Mouse (Mus musculus): Measurements from ENCODE around the gene Itgb7. TPM values are rescaled to one million over a fixed set of nuclear protein-coding genes. Genes with fewer than 3 reads are reported as not detected.
"Not testable (repeated sequence)": the region's sequence is repeated elsewhere in the genome, so short reads cannot be mapped to it uniquely, and the experiment has no call there.

Itgb7 gene
- polyA plus RNA-seq, 1 experiment from 2014 or later: 1.3 TPM

- Histone ChIP-seq H3K9me3 (ENCODE audit: control insufficient read depth, low read length) (no peaks in the 10 kb centered on the region), H3K27me3 (ENCODE audit: control insufficient read depth, insufficient read depth, low read length) (0 out of 2 replicates have a peak, but pooled peaks cover 6% of the 10 kb centered on the region), H3K4me3 (ENCODE audit: low read depth, low read length) (no peak overlapping the region), H3K4me2 (ENCODE audit: low read depth) (no peak overlapping the region), H3K27ac (ENCODE audit: low read depth, low read length) (no peak overlapping the region), H3K36me3 (ENCODE audit: control insufficient read depth, insufficient read depth, low read length) (no peaks in the 10 kb centered on the region), H3K9ac (ENCODE audit: low read length) (no peak overlapping the region), H3K4me1 (ENCODE audit: control insufficient read depth, insufficient read depth, low read length) (peaks cover 14% of the 10 kb centered on the region)
- DNase-seq (ENCODE audit: low spot score): peak; percentile 88
- peak; percentile 76 for ATAC-seq (ENCODE audit: insufficient read depth, low FRiP score, low TSS enrichment)
- 14% methylated on average over 9 of the region's 9 CpGs for WGBS
These were observed 7.5 kb upstream of the Itgb7 start for GRCm38 (mm10) chr15:102239260-102239590.

- Histone ChIP-seq H3K27me3 (ENCODE audit: control insufficient read depth, insufficient read depth, low read length) (0 out of 2 replicates have a peak, but pooled peaks cover under 1% of the 10 kb centered on the region), H3K27ac (ENCODE audit: low read depth, low read length) (no peak overlapping the region), H3K4me2 (ENCODE audit: low read depth) (no peak overlapping the region), H3K9me3 (ENCODE audit: control insufficient read depth, low read length) (no peaks in the 10 kb centered on the region), H3K9ac (ENCODE audit: low read length) (no peak overlapping the region), H3K4me3 (ENCODE audit: low read depth, low read length) (no peak overlapping the region), H3K36me3 (ENCODE audit: control insufficient read depth, insufficient read depth, low read length) (no peaks in the 10 kb centered on the region), H3K4me1 (ENCODE audit: control insufficient read depth, insufficient read depth, low read length) (peaks cover 9% of the 10 kb centered on the region)
- 89% methylated on average over 14 of the region's 14 CpGs for WGBS
- DNase-seq (ENCODE audit: low spot score): no peak
- ATAC-seq (ENCODE audit: insufficient read depth, low FRiP score, low TSS enrichment): no peak
These were observed 7.0 kb upstream of the Itgb7 start for GRCm38 (mm10) chr15:102238543-102239259.

- H3K4me1 ChIP-seq (ENCODE audit: control insufficient read depth, insufficient read depth, low read length): no peaks in the 10 kb centered on the region
- H3K4me2 ChIP-seq (ENCODE audit: low read depth): no peak overlapping the region
- no peak overlapping the region for H3K27ac ChIP-seq (ENCODE audit: low read depth, low read length)
- 42% methylated on average over 21 of the region's 21 CpGs for WGBS
- H3K27me3 ChIP-seq (ENCODE audit: control insufficient read depth, insufficient read depth, low read length): no peaks in the 10 kb centered on the region
- no peak overlapping the region for H3K9ac ChIP-seq (ENCODE audit: low read length)
- no peak for ATAC-seq (ENCODE audit: insufficient read depth, low FRiP score, low TSS enrichment)
- no peaks in the 10 kb centered on the region for H3K9me3 ChIP-seq (ENCODE audit: control insufficient read depth, low read length)
- DNase-seq (ENCODE audit: low spot score): no peak
- H3K4me3 ChIP-seq (ENCODE audit: low read depth, low read length): no peak overlapping the region
- H3K36me3 ChIP-seq (ENCODE audit: control insufficient read depth, insufficient read depth, low read length): no peaks in the 10 kb centered on the region
These were observed 3.8 kb upstream of the Itgb7 start for GRCm38 (mm10) chr15:102235371-102236027.

GRCm38 (mm10) chr15:102233896-102234295, 2.2 kb upstream of the Itgb7 start:
- H3K27me3 ChIP-seq (ENCODE audit: control insufficient read depth, insufficient read depth, low read length): no peaks in the 10 kb centered on the region
- no peaks in the 10 kb centered on the region for H3K4me1 ChIP-seq (ENCODE audit: control insufficient read depth, insufficient read depth, low read length)
- DNase-seq (ENCODE audit: low spot score) (no peak), ATAC-seq (ENCODE audit: insufficient read depth, low FRiP score, low TSS enrichment) (no peak)
- H3K4me3 ChIP-seq (ENCODE audit: low read depth, low read length): no peak overlapping the region
- no peak overlapping the region for H3K9ac ChIP-seq (ENCODE audit: low read length)
- 39% methylated on average over 2 of the region's 2 CpGs for WGBS
- H3K27ac ChIP-seq (ENCODE audit: low read depth, low read length): no peak overlapping the region
- no peak overlapping the region for H3K4me2 ChIP-seq (ENCODE audit: low read depth)
- no peaks in the 10 kb centered on the region for H3K36me3 ChIP-seq (ENCODE audit: control insufficient read depth, insufficient read depth, low read length)
- H3K9me3 ChIP-seq (ENCODE audit: control insufficient read depth, low read length): no peaks in the 10 kb centered on the region

GRCm38 (mm10) chr15:102232764-102233163, 1.0 kb upstream of the Itgb7 start:
- no peaks in the 10 kb centered on the region for H3K9me3 ChIP-seq (ENCODE audit: control insufficient read depth, low read length)
- H3K9ac ChIP-seq (ENCODE audit: low read length): no peak overlapping the region
- H3K4me3 ChIP-seq (ENCODE audit: low read depth, low read length): no peak overlapping the region
- no peak overlapping the region for H3K4me2 ChIP-seq (ENCODE audit: low read depth)
- H3K27ac ChIP-seq (ENCODE audit: low read depth, low read length): no peak overlapping the region
- 82% methylated on average over 7 of the region's 7 CpGs for WGBS
- no peaks in the 10 kb centered on the region for H3K36me3 ChIP-seq (ENCODE audit: control insufficient read depth, insufficient read depth, low read length)
- DNase-seq (ENCODE audit: low spot score) (no peak), ATAC-seq (ENCODE audit: insufficient read depth, low FRiP score, low TSS enrichment) (no peak)
- H3K27me3 ChIP-seq (ENCODE audit: control insufficient read depth, insufficient read depth, low read length): no peaks in the 10 kb centered on the region
- H3K4me1 ChIP-seq (ENCODE audit: control insufficient read depth, insufficient read depth, low read length): no peaks in the 10 kb centered on the region

- Histone ChIP-seq H3K4me1 (ENCODE audit: control insufficient read depth, insufficient read depth, low read length) (no peaks in the 10 kb centered on the region), H3K27me3 (ENCODE audit: control insufficient read depth, insufficient read depth, low read length) (no peaks in the 10 kb centered on the region), H3K9ac (ENCODE audit: low read length) (no peak overlapping the region), H3K9me3 (ENCODE audit: control insufficient read depth, low read length) (no peaks in the 10 kb centered on the region), H3K4me3 (ENCODE audit: low read depth, low read length) (no peak overlapping the region), H3K27ac (ENCODE audit: low read depth, low read length) (no peak overlapping the region), H3K36me3 (ENCODE audit: control insufficient read depth, insufficient read depth, low read length) (no peaks in the 10 kb centered on the region), H3K4me2 (ENCODE audit: low read depth) (no peak overlapping the region)
- 86% methylated on average over 17 of the region's 17 CpGs for WGBS
- DNase-seq (ENCODE audit: low spot score) (no peak), ATAC-seq (ENCODE audit: insufficient read depth, low FRiP score, low TSS enrichment) (no peak)
These were observed 1.1 kb downstream of the Itgb7 start for GRCm38 (mm10) chr15:102230408-102231321.

- H3K9me3 ChIP-seq (ENCODE audit: control insufficient read depth, low read length); DNase-seq (ENCODE audit: low spot score); H3K27ac ChIP-seq (ENCODE audit: low read depth, low read length); ATAC-seq (ENCODE audit: insufficient read depth, low FRiP score, low TSS enrichment); H3K9ac ChIP-seq (ENCODE audit: low read length); H3K36me3 ChIP-seq (ENCODE audit: control insufficient read depth, insufficient read depth, low read length); H3K4me3 ChIP-seq (ENCODE audit: low read depth, low read length); H3K4me2 ChIP-seq (ENCODE audit: low read depth); H3K4me1 ChIP-seq (ENCODE audit: control insufficient read depth, insufficient read depth, low read length): not testable (repeated sequence)
- WGBS: 82% methylated on average over 5 of the region's 6 CpGs
- peaks cover 13% of the 10 kb centered on the region for H3K27me3 ChIP-seq (ENCODE audit: control insufficient read depth, insufficient read depth, low read length)
These were observed 6.1 kb downstream of the Itgb7 start for GRCm38 (mm10) chr15:102225619-102226018.

GRCm38 (mm10) chr15:102224992-102225617, 6.6 kb downstream of the Itgb7 start:
- Histone ChIP-seq H3K36me3 (ENCODE audit: control insufficient read depth, insufficient read depth, low read length) (no peaks in the 10 kb centered on the region), H3K27ac (ENCODE audit: low read depth, low read length) (no peak overlapping the region), H3K4me1 (ENCODE audit: control insufficient read depth, insufficient read depth, low read length) (peaks cover 3% of the 10 kb centered on the region; the same call in 1 of the 2 replicates), H3K9me3 (ENCODE audit: control insufficient read depth, low read length) (no peaks in the 10 kb centered on the region), H3K9ac (ENCODE audit: low read length) (no peak overlapping the region; the same call in 1 of the 2 replicates), H3K27me3 (ENCODE audit: control insufficient read depth, insufficient read depth, low read length) (peaks cover 13% of the 10 kb centered on the region), H3K4me2 (ENCODE audit: low read depth) (peak overlapping the region; percentile 76), H3K4me3 (ENCODE audit: low read depth, low read length) (peak overlapping the region; percentile 29)
- whole genome bisulfite sequencing: 24% methylated on average over 21 of the region's 21 CpGs
- ATAC-seq (ENCODE audit: insufficient read depth, low FRiP score, low TSS enrichment) (no peak), DNase-seq (ENCODE audit: low spot score) (no peak)

Data from neural tube, embryonic 11.5 days (tissue).